Mouse (Mus musculus) midbrain, embryonic 14.5 days (tissue): ENCODE results near the gene Clic6. TPM values are rescaled to one million over a fixed set of nuclear protein-coding genes. Genes with fewer than 3 reads are reported as not detected.
A peak's percentile ranks its signal among the peaks of the same experiment; 100 is the strongest.

Source experiments
- ATAC-seq: fragments of 200-750 bp; cut with Nextera tagmentation; 2 replicates; pipeline ENCODE4 v1.8.0; 2017; ENCODE audit warnings: moderate number of reproducible peaks, moderate library complexity; ENCODE audit not compliant: low FRiP score, low TSS enrichment
- DNase-seq: peaks from one replicate; pipeline ENCODE4 v3.0.0-alpha.2; 2015
- H3K27ac ChIP-seq: fragments of 300-500 bp; sonication (generic); replicated peaks from 2 replicates; pipeline ENCODE4 v1.5.1; 2014; ENCODE audit warnings: mild to moderate bottlenecking, low read depth, low read length, moderate library complexity
- H3K27me3 ChIP-seq: fragments of 300-500 bp; sonication (generic); 2 replicates; pipeline ENCODE4 v1.6.1; 2014; ENCODE audit warnings: low read length, control low read depth, mixed read lengths; ENCODE audit not compliant: control insufficient read depth, insufficient read depth
- H3K36me3 ChIP-seq: fragments of 300-500 bp; sonication (generic); 2 replicates; pipeline ENCODE4 v1.6.1; 2014; ENCODE audit warnings: low read length, control low read depth; ENCODE audit not compliant: control insufficient read depth, insufficient read depth
- H3K4me1 ChIP-seq: fragments of 300-500 bp; sonication (generic); 2 replicates; pipeline ENCODE4 v1.6.1; 2014; ENCODE audit warnings: mild to moderate bottlenecking, antibody characterized with exemption, low read length, control low read depth; ENCODE audit not compliant: control insufficient read depth, insufficient read depth
- H3K4me2 ChIP-seq: fragments of 300-500 bp; sonication (generic); 2 replicates; pipeline ENCODE4 v1.6.1; 2014; ENCODE audit warnings: mild to moderate bottlenecking, low read length, moderate library complexity
- H3K4me3 ChIP-seq: fragments of 300-500 bp; sonication (generic); replicated peaks from 2 replicates; pipeline ENCODE4 v1.5.1; 2014; ENCODE audit warnings: low read depth, low read length
- H3K9ac ChIP-seq: fragments of 300-500 bp; sonication (generic); replicated peaks from 2 replicates; pipeline ENCODE4 v1.6.1; 2014; ENCODE audit warnings: mild to moderate bottlenecking, low read length, moderate library complexity
- H3K9me3 ChIP-seq: fragments of 300-500 bp; sonication (generic); 2 replicates; pipeline ENCODE4 v1.6.1; 2016; ENCODE audit warnings: low read length, control low read depth, mixed read lengths; ENCODE audit not compliant: control insufficient read depth
- WGBS: fragments of 180-500 bp; shearing (Covaris S2); extraction: QIAGEN DNeasy Blood & Tissue Kit; methylation state at CpG from one replicate; pipeline ENCODE4 v1.1.7; 2014; 5-methylcytosine and 5-hydroxymethylcytosine counted together
- polyA plus RNA-seq: library from polyadenylated mRNA; unstranded; fragments of >200 nt; fragmentation: Nextera tagmentation; extraction: Ambion mirVana; gene quantifications from 2 replicates; pipeline ENCODE4 v1.2.1, GENCODE M21; 2014

Clic6 gene
- polyA plus RNA-seq = 0.91 TPM in 1 of 2 replicates, not detected in the other

GRCm38 (mm10) chr16:92485436-92485835 is at the start of gene Clic6:
Clic6 (plus strand) TSS chr16:92485736.
- H3K36me3 ChIP-seq = no peaks in the 10 kb centered on the region
- WGBS = 84% methylated on average over 5 of the region's 5 CpGs
- ATAC-seq = no peak

GRCm38 (mm10) chr16:92439775-92440174 is 45.8 kb upstream of the Clic6 start:
- Histone ChIP-seq H3K27ac (no peak overlapping the region), H3K36me3 (no peaks in the 10 kb centered on the region), H3K9me3 (no peaks in the 10 kb centered on the region), H3K4me3 (no peak overlapping the region), H3K4me1 (peaks cover 7% of the 10 kb centered on the region; the same call in 1 of the 2 replicates), H3K9ac (no peak overlapping the region), H3K4me2 (no peak overlapping the region), H3K27me3 (no peaks in the 10 kb centered on the region)
- 77% methylated on average over 2 of the region's 2 CpGs for WGBS
- no peak for DNase-seq
- no peak for ATAC-seq

More at GRCm38 (mm10) chr16:92485436-92485835, at the start of gene Clic6:
- Histone ChIP-seq H3K27me3 (no peaks in the 10 kb centered on the region), H3K4me3 (no peak within 1 kb of the TSS), H3K4me1 (no peaks in the 10 kb centered on the region), H3K9me3 (peaks cover 2% of the 10 kb centered on the region; the same call in 1 of the 2 replicates), H3K9ac (no peak within 1 kb of the TSS), H3K27ac (no peak within 1 kb of the TSS), H3K4me2 (no peak within 1 kb of the TSS)
- DNase-seq = no peak

GRCm38 (mm10) chr16:92440229-92440628 is 45.3 kb upstream of the Clic6 start:
- no peak overlapping the region for H3K4me2 ChIP-seq
- no peak overlapping the region for H3K27ac ChIP-seq
- no peak overlapping the region for H3K4me3 ChIP-seq
- H3K27me3 ChIP-seq = no peaks in the 10 kb centered on the region
- DNase-seq (no peak), ATAC-seq (no peak)
- H3K36me3 ChIP-seq = 0 out of 2 replicates have a peak, but pooled peaks cover 3% of the 10 kb centered on the region
- H3K9me3 ChIP-seq = no peaks in the 10 kb centered on the region
- no peak overlapping the region for H3K9ac ChIP-seq
- H3K4me1 ChIP-seq = peaks cover 7% of the 10 kb centered on the region; the same call in 1 of the 2 replicates
- WGBS = 81% methylated on average over 8 of the region's 8 CpGs

GRCm38 (mm10) chr16:92441203-92441602 is 44.3 kb upstream of the Clic6 start:
- no peak for DNase-seq
- Histone ChIP-seq H3K27ac (no peak overlapping the region), H3K4me3 (no peak overlapping the region), H3K36me3 (0 out of 2 replicates have a peak, but pooled peaks cover 4% of the 10 kb centered on the region), H3K27me3 (no peaks in the 10 kb centered on the region), H3K4me2 (no peak overlapping the region), H3K9me3 (no peaks in the 10 kb centered on the region), H3K9ac (no peak overlapping the region), H3K4me1 (peaks cover 7% of the 10 kb centered on the region; the same call in 1 of the 2 replicates)
- WGBS = 59% methylated on average over 3 of the region's 3 CpGs
- ATAC-seq = no peak

GRCm38 (mm10) chr16:92442150-92442549 is 43.4 kb upstream of the Clic6 start:
- Histone ChIP-seq H3K36me3 (0 out of 2 replicates have a peak, but pooled peaks cover 4% of the 10 kb centered on the region), H3K4me3 (no peak overlapping the region), H3K4me2 (no peak overlapping the region), H3K4me1 (peaks cover 7% of the 10 kb centered on the region; the same call in 1 of the 2 replicates), H3K27me3 (no peaks in the 10 kb centered on the region), H3K9me3 (no peaks in the 10 kb centered on the region), H3K27ac (no peak overlapping the region), H3K9ac (no peak overlapping the region)
- no peak for ATAC-seq
- WGBS = 93% methylated on average over 11 of the region's 11 CpGs
- DNase-seq = no peak

GRCm38 (mm10) chr16:92442946-92443345 is 42.6 kb upstream of the Clic6 start:
- WGBS = 93% methylated on average over 4 of the region's 4 CpGs
- Histone ChIP-seq H3K9me3 (no peaks in the 10 kb centered on the region), H3K4me3 (no peak overlapping the region), H3K36me3 (0 out of 2 replicates have a peak, but pooled peaks cover 4% of the 10 kb centered on the region), H3K4me1 (peaks cover 7% of the 10 kb centered on the region; the same call in 1 of the 2 replicates), H3K4me2 (no peak overlapping the region), H3K9ac (no peak overlapping the region), H3K27me3 (no peaks in the 10 kb centered on the region), H3K27ac (no peak overlapping the region)
- no peak for ATAC-seq
- no peak for DNase-seq

- no peaks in the 10 kb centered on the region for H3K27me3 ChIP-seq
- DNase-seq = no peak
- no peak overlapping the region for H3K4me3 ChIP-seq
- peaks cover 4% of the 10 kb centered on the region; the same call in 1 of the 2 replicates for H3K4me1 ChIP-seq
- ATAC-seq = no peak
- no peak overlapping the region for H3K27ac ChIP-seq
- no peak overlapping the region for H3K9ac ChIP-seq
- 0 out of 2 replicates have a peak, but pooled peaks cover 4% of the 10 kb centered on the region for H3K36me3 ChIP-seq
- no peaks in the 10 kb centered on the region for H3K9me3 ChIP-seq
- H3K4me2 ChIP-seq = no peak overlapping the region
- WGBS = 74% methylated on average over 13 of the region's 13 CpGs
These were observed 41.9 kb upstream of the Clic6 start for GRCm38 (mm10) chr16:92443644-92444113.

- no peaks in the 10 kb centered on the region for H3K27me3 ChIP-seq
- H3K4me3 ChIP-seq = no peak overlapping the region
- H3K4me1 ChIP-seq = 0 out of 2 replicates have a peak, but pooled peaks cover 4% of the 10 kb centered on the region
- H3K9ac ChIP-seq = no peak overlapping the region
- ATAC-seq (no peak), DNase-seq (peak; percentile 59)
- 0 out of 2 replicates have a peak, but pooled peaks cover 4% of the 10 kb centered on the region for H3K36me3 ChIP-seq
- H3K9me3 ChIP-seq = no peaks in the 10 kb centered on the region
- 63% methylated on average over 10 of the region's 10 CpGs for WGBS
- H3K27ac ChIP-seq = no peak overlapping the region
- H3K4me2 ChIP-seq = no peak overlapping the region
These were observed 40.2 kb upstream of the Clic6 start for GRCm38 (mm10) chr16:92445377-92445776.

GRCm38 (mm10) chr16:92449080-92449479 is 36.5 kb upstream of the Clic6 start:
- ATAC-seq (no peak), DNase-seq (no peak)
- Histone ChIP-seq H3K36me3 (peaks cover 8% of the 10 kb centered on the region; the same call in 1 of the 2 replicates), H3K27me3 (no peaks in the 10 kb centered on the region), H3K4me1 (no peaks in the 10 kb centered on the region), H3K4me3 (no peak overlapping the region), H3K9me3 (no peaks in the 10 kb centered on the region), H3K27ac (no peak overlapping the region), H3K9ac (no peak overlapping the region), H3K4me2 (no peak overlapping the region)
- WGBS = 97% methylated on average over 14 of the region's 14 CpGs
